14 mouse cellular contexts compared by ENCODE assay signal in genomic region chr6:82609339-82609926, GRCm38 (mm10).
DNase-seq lines count a peak whose midpoint lies in the region; ATAC-seq lines count a peak whose summit lies in the region.
"Had no signal": no experiment of that assay in that cellular context is flagged by ENCODE, and none has a peak within 500 bp of the region (broad histone marks: within the 10 kb centered on the region; RNA-seq: fewer than 3 reads in every experiment).

No protein-coding gene starts in this region.

- ATAC-seq in embryonic facial prominence, embryonic 11.5 days (replicated peaks; ENCODE audit: insufficient number of reproducible peaks, low FRiP score, low TSS enrichment, low read depth): no peak
- ATAC-seq in midbrain, embryonic 11.5 days (ENCODE audit: low FRiP score): peak; percentile 59
- ATAC-seq in hindbrain, embryonic 12.5 days (ENCODE audit: low FRiP score): peak; percentile 66
- peak; percentile 48; the same call in 1 of the 2 replicates for ATAC-seq in neural tube, embryonic 14.5 days (ENCODE audit: low read depth)

- DNase-seq in embryonic facial prominence, embryonic 11.5 days (ENCODE audit: low spot score): peak; percentile 12
- no peak for DNase-seq in embryonic facial prominence, embryonic 10.5 days (ENCODE audit: low spot score)
- DNase-seq in midbrain, embryonic 11.5 days (ENCODE audit: low spot score, missing footprints): no peak
- DNase-seq in midbrain, embryonic 10.5 days (ENCODE audit: low spot score): no peak
- no peak for DNase-seq in urinary bladder, postnatal 10 days (ENCODE audit: low spot score)
- DNase-seq in cerebellum, adult 11 months: no peak
- DNase-seq: adrenal gland, adult 8-10 months; gastrocnemius, postnatal 36 days; kidney, postnatal 10 days had no signal

- no peak overlapping the region for H3K27ac ChIP-seq in embryonic facial prominence, embryonic 11.5 days (replicated peaks; ENCODE audit: low read depth, low read length)
- no peak overlapping the region for H3K27ac ChIP-seq in embryonic facial prominence, embryonic 10.5 days (replicated peaks)
- H3K27ac ChIP-seq in midbrain, embryonic 11.5 days (ENCODE audit: low read depth, low read length): no peak overlapping the region
- no peak overlapping the region for H3K27ac ChIP-seq in midbrain, embryonic 10.5 days (replicated peaks)
- H3K27ac ChIP-seq in hindbrain, embryonic 12.5 days: no peak overlapping the region
- no peak overlapping the region for H3K27ac ChIP-seq in neural tube, embryonic 14.5 days (ENCODE audit: low read depth, low read length)
- H3K27ac ChIP-seq: heart, embryonic 13.5 days; lung, embryonic 15.5 days; neural tube, embryonic 12.5 days had no signal

- H3K4me3 ChIP-seq in embryonic facial prominence, embryonic 11.5 days (ENCODE audit: low read depth, low read length): no peak overlapping the region
- no peak overlapping the region for H3K4me3 ChIP-seq in embryonic facial prominence, embryonic 10.5 days
- no peak overlapping the region for H3K4me3 ChIP-seq in midbrain, embryonic 11.5 days (ENCODE audit: low read depth, low read length)
- no peak overlapping the region for H3K4me3 ChIP-seq in midbrain, embryonic 10.5 days
- no peak overlapping the region for H3K4me3 ChIP-seq in hindbrain, embryonic 12.5 days
- H3K4me3 ChIP-seq in neural tube, embryonic 14.5 days (ENCODE audit: low read depth, low read length): no peak overlapping the region
- H3K4me3 ChIP-seq: heart, embryonic 13.5 days; lung, embryonic 15.5 days; neural tube, embryonic 12.5 days had no signal

- no peaks in the 10 kb centered on the region for H3K4me1 ChIP-seq in embryonic facial prominence, embryonic 11.5 days (ENCODE audit: control insufficient read depth, insufficient read depth, low read length)
- peaks cover 11% of the 10 kb centered on the region; the same call in 1 of the 2 replicates for H3K4me1 ChIP-seq in embryonic facial prominence, embryonic 10.5 days
- no peaks in the 10 kb centered on the region; the same call in 1 of the 2 replicates for H3K4me1 ChIP-seq in midbrain, embryonic 11.5 days (ENCODE audit: control insufficient read depth, insufficient read depth, low read length)
- peaks cover 19% of the 10 kb centered on the region for H3K4me1 ChIP-seq in midbrain, embryonic 10.5 days
- H3K4me1 ChIP-seq in hindbrain, embryonic 12.5 days: no peaks in the 10 kb centered on the region
- no peaks in the 10 kb centered on the region for H3K4me1 ChIP-seq in neural tube, embryonic 14.5 days (ENCODE audit: control insufficient read depth, insufficient read depth, low read length)
- H3K4me1 ChIP-seq: heart, embryonic 13.5 days; lung, embryonic 15.5 days; neural tube, embryonic 12.5 days had no signal

- no peak overlapping the region for H3K9ac ChIP-seq in embryonic facial prominence, embryonic 11.5 days (replicated peaks; ENCODE audit: low read length)
- H3K9ac ChIP-seq in midbrain, embryonic 11.5 days (ENCODE audit: low read length): no peak overlapping the region
- no peak overlapping the region for H3K9ac ChIP-seq in hindbrain, embryonic 12.5 days
- no peak overlapping the region for H3K9ac ChIP-seq in neural tube, embryonic 14.5 days (replicated peaks; ENCODE audit: low read depth, low read length)
- H3K9ac ChIP-seq: heart, embryonic 13.5 days; lung, embryonic 15.5 days; neural tube, embryonic 12.5 days had no signal

- WGBS in embryonic facial prominence, embryonic 11.5 days: 77% methylated on average over 7 of the region's 7 CpGs
- WGBS in embryonic facial prominence, embryonic 10.5 days: 81% methylated on average over 7 of the region's 7 CpGs
- 64% methylated on average over 7 of the region's 7 CpGs for WGBS in midbrain, embryonic 11.5 days
- 69% methylated on average over 7 of the region's 7 CpGs for WGBS in midbrain, embryonic 10.5 days
- WGBS in hindbrain, embryonic 12.5 days: 57% methylated on average over 7 of the region's 7 CpGs
- WGBS in neural tube, embryonic 14.5 days: 54% methylated on average over 7 of the region's 7 CpGs

- H3K9me3 ChIP-seq in embryonic facial prominence, embryonic 11.5 days (replicated peaks; ENCODE audit: control insufficient read depth, low read length): no peaks in the 10 kb centered on the region
- no peaks in the 10 kb centered on the region for H3K9me3 ChIP-seq in embryonic facial prominence, embryonic 10.5 days
- no peaks in the 10 kb centered on the region for H3K9me3 ChIP-seq in midbrain, embryonic 11.5 days (ENCODE audit: control insufficient read depth, low read length)
- no peaks in the 10 kb centered on the region for H3K9me3 ChIP-seq in midbrain, embryonic 10.5 days (replicated peaks)
- no peaks in the 10 kb centered on the region for H3K9me3 ChIP-seq in hindbrain, embryonic 12.5 days (replicated peaks)
- H3K9me3 ChIP-seq in neural tube, embryonic 14.5 days (ENCODE audit: control insufficient read depth, low read length): no peaks in the 10 kb centered on the region
- H3K9me3 ChIP-seq: heart, embryonic 13.5 days; lung, embryonic 15.5 days; neural tube, embryonic 12.5 days had no signal

- no peaks in the 10 kb centered on the region for H3K27me3 ChIP-seq in embryonic facial prominence, embryonic 11.5 days (ENCODE audit: control insufficient read depth, insufficient read depth, low read length)
- H3K27me3 ChIP-seq in embryonic facial prominence, embryonic 10.5 days (replicated peaks; ENCODE audit: low read depth, poor library complexity, severe bottlenecking): no peaks in the 10 kb centered on the region
- H3K27me3 ChIP-seq in midbrain, embryonic 11.5 days (ENCODE audit: control insufficient read depth, insufficient read depth, low read length): no peaks in the 10 kb centered on the region
- H3K27me3 ChIP-seq in midbrain, embryonic 10.5 days (ENCODE audit: low read depth, poor library complexity, severe bottlenecking): no peaks in the 10 kb centered on the region
- no peaks in the 10 kb centered on the region for H3K27me3 ChIP-seq in hindbrain, embryonic 12.5 days
- no peaks in the 10 kb centered on the region for H3K27me3 ChIP-seq in neural tube, embryonic 14.5 days (ENCODE audit: control insufficient read depth, insufficient read depth, low read length)
- H3K27me3 ChIP-seq: heart, embryonic 13.5 days; lung, embryonic 15.5 days; neural tube, embryonic 12.5 days had no signal

- no peak overlapping the region for H3K4me2 ChIP-seq in embryonic facial prominence, embryonic 11.5 days (ENCODE audit: low read depth, low read length)
- H3K4me2 ChIP-seq in midbrain, embryonic 11.5 days: no peak overlapping the region
- H3K4me2 ChIP-seq in hindbrain, embryonic 12.5 days (replicated peaks): no peak overlapping the region
- no peak overlapping the region for H3K4me2 ChIP-seq in neural tube, embryonic 14.5 days (ENCODE audit: low read depth, low read length)
- H3K4me2 ChIP-seq: heart, embryonic 13.5 days; lung, embryonic 15.5 days; neural tube, embryonic 12.5 days had no signal

- H3K36me3 ChIP-seq in embryonic facial prominence, embryonic 11.5 days (replicated peaks; ENCODE audit: control insufficient read depth, insufficient read depth, low read depth, low read length): no peaks in the 10 kb centered on the region
- H3K36me3 ChIP-seq in embryonic facial prominence, embryonic 10.5 days (replicated peaks): no peaks in the 10 kb centered on the region
- no peaks in the 10 kb centered on the region for H3K36me3 ChIP-seq in midbrain, embryonic 11.5 days (ENCODE audit: control insufficient read depth, insufficient read depth, low read length)
- no peaks in the 10 kb centered on the region for H3K36me3 ChIP-seq in midbrain, embryonic 10.5 days
- H3K36me3 ChIP-seq in hindbrain, embryonic 12.5 days: no peaks in the 10 kb centered on the region
- H3K36me3 ChIP-seq in neural tube, embryonic 14.5 days (ENCODE audit: control insufficient read depth, insufficient read depth, low read length): no peaks in the 10 kb centered on the region
- H3K36me3 ChIP-seq: heart, embryonic 13.5 days; lung, embryonic 15.5 days; neural tube, embryonic 12.5 days had no signal
